Mouse (Mus musculus): ENCODE data around the gene Mccc2. TPM values are rescaled to one million over a fixed set of nuclear protein-coding genes. Genes with fewer than 3 reads are reported as not detected.
"Not testable (repeated sequence)": the region's sequence is repeated elsewhere in the genome, so short reads cannot be mapped to it uniquely, and the experiment has no call there.

Gene Mccc2
- 10 to 100 TPM; 10.5 to 16.3 TPM for polyA plus RNA-seq (2017; shearing (Covaris generic))

DNA sequence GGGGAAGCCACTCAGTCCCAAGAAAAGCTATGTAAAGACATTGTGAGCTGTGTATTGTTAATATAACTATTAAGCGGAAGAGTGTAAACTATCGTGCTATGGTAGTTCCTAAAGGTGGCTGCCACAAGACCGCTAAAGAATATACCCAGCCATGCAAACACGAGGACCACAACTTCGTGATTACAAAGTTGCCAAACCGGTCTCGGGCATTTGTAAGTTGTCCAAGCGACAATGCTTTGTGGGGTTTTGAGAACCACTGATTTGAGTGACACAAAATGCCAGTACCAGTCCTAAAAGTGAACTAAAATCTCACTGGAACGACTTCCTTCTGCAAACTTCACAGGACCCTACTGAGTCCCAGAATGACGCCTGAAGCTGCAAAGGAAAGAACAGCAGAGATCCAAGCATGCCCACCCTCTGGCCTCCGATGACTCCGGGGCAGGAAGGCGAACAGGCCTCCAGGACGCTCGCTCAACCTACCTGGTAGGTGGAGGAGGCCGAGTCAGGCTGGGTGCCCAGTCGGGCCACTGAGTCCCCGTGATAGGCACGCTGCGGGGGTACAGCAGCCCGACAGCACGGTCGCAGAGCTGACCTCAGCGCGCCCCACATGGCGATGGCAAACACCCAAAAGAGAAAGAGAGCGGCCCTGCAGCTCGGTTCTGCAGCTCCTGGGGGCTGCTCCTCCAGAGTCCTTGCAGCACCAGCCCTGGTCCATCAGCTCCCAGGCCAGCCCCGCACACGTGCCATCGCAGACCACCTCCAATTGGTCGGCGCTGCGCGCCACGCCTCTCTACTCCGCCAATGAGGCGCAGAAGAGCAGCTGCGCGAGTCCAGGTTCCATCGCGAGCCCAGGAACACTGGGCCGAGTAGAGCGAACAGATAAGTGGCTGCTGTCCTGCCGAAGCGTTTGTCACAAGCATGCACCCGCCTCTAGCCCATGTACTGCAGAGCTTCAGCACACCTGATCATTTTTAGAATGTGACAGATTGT, at the start of gene Mccc2:
TSS of gene Mccc2 (minus strand) at position 734 of the 990 bp plus-strand sequence.
- peak; percentile 99 for ATAC-seq

DNA sequence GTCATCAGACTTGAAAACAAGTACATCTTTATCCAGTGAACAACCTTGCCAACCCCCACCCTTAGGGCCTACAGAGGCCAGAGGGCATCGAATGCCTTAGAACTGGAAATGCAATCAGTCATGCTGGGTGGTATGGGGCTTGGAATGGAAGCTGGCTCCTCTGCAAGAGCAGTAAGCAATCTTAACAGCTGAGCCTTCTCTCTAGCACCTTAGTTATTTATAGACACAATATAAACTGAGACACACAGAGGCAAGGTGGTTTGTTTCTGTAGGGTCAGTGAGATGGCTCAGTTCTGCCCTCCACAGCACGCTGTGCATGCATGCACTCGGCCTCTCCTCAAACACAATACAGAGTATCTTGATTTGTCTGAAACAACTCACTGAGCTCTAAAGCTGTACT, 48.5 kb upstream of the Mccc2 start:
- no peak for ATAC-seq

DNA sequence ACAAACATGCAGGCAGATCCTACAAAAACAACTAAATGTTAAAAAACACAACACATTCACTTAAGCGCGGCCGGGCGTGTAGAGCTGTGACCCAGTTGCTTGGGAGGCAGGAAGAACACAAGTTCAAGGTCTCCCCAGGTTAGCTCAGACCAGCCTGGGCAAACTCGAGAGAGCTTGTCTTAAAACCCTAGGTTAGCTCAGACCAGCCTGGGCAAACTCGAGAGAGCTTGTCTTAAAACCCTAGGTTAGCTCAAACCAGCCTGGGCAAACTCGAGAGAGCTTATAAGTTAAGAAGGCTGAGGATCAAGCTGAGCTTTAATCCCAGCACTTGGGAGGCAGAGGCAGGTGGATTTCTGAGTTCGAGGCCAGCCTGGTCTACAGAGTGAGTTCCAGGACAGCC, 42.3 kb upstream of the Mccc2 start:
- ATAC-seq, result not testable (repeated sequence)

DNA sequence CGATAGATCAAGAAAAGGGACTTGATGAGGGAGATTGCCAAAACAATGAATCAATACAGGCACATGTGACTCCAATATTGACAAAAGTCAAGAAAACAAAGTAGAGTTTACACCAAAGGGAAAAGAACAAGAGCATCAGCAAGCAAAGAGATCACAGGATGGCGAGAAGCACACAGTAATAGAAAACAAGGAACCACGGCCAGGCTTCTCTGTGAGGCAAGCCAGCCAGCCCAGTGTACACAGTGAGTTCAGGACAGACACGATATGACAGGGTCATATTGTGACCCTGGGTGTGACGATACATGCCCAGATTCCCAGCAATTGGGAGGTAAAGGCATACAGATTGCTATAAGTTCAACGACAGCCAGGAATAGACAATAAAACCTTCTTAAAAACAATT, 10.6 kb upstream of the Mccc2 start:
- no peak for ATAC-seq

DNA sequence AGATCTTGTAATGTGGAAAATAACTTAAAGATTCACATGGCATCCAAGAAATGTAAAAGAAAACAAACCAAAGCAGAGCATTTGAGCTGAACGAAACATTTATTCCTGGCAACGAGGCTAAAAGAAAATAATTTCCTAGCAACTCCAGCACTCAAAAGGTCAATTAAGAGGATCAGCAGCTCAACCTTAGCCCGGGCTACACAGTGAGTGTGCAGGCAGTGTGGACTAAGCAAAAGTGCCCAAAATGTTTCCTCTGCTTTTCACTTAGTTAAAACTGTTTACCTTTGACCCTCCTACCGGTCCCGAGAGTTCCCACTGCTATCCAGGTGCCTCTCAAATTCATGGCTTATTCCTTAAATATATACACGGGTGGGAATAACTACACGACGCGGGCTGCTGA, 1.5 kb upstream of the Mccc2 start:
- no peak for ATAC-seq

DNA sequence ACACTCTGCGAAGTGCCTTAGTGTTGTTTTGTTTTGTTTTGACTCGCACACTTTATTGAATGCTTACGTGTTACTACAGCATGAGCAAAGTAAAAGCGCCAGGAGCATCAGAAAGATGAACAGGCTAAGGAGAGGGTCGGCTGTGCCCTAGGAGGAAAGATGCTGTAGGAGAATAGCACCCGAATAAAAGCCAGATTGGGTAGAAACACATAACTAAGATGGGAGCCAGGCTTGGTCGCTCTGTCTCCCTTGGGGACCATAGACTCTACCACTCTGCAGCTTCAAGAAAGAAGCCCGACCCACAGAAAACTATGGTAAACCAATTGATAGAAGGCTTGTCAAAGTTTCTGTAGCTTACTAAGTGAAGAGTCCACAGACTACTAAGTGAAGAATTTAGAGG, 498 bp upstream of the Mccc2 start:
- peak; percentile 6 for ATAC-seq

DNA sequence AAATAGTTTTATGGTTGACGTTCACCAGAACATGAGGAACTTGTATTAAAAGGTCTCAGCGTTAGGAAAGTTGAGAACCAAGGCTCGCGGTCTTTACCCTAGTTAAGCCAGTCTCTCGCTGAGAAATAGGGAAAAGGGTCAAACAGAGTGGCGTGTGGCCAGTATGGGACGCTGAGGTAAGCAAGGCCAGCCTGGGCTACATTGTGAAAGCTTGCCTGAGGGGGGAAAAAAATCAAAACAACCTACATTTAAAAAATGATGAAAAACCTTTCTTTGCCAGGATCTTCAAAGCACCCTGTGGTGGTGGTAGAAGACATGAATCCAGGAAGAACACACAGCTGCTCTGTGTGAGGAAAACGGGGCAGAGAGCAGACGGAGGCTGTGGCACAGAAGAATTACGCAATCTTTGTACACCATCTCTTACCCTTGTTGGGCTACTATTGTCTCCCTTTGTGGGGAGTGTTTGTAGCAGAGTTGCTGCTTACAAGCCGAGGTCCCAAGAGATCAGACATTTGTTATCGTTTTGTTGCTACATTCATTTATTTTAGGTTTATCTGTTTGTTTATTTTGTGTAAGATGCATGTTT, 9.4 kb downstream of the Mccc2 start:
- no peak for ATAC-seq

DNA sequence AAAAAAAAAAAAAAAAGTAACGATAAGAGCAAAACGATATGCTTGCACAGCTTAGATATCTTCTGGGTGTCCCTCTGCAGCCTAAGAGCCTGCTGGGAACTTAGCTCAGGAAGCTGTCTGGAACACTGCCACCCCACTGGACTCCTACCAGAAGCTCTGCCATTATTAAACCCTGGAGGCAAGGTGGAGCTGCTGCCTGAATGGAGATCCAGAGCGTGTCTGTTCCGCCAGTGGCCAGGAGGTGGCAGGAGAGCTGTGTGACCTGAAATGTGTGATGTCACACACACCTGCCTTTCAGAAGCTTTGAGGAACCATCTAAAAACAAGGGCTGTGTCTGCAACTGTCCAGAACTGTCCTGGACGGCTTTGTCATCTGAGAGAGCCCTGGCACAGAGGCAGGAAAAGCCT, 13.6 kb downstream of the Mccc2 start:
- ATAC-seq, result peak; percentile 91

DNA sequence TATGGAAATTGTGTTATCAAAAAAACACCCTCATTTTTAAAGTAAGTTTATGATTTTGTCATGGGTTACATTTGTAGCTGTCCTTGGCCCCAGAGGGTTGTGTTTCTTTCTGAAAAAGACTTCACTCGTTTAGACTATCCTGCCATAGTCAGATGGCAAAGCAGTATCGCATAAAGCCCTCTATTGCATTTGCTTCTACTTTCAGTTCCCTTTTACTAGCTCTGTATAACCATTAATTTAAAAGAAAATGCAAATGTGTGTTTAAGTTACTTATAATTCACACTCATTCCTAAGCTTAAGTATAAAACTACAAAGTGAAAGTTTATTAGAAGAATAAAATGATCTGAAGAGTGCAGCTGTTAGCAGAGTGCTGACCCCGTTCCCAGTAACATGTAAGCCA, 16.4 kb downstream of the Mccc2 start:
- ATAC-seq, result no peak

DNA sequence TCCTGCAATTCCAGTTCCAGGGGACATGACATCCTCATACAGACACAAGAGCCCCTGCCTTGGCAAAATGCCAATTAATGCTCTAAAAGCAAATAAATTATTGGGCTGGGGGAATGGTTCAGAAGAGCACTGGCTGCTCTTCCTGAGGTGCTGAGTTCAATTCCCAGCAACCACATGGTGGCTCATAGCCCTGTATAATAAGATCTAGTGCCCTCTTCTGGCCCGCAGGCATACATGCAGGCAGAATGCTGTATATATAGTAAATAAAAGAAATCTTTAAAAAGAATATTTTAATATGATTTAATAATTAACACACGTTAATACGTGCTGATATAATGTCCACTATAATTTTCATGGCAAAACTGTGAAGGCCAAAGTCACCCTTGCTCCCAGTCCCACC, 17.3 kb downstream of the Mccc2 start:
- no peak for ATAC-seq

DNA sequence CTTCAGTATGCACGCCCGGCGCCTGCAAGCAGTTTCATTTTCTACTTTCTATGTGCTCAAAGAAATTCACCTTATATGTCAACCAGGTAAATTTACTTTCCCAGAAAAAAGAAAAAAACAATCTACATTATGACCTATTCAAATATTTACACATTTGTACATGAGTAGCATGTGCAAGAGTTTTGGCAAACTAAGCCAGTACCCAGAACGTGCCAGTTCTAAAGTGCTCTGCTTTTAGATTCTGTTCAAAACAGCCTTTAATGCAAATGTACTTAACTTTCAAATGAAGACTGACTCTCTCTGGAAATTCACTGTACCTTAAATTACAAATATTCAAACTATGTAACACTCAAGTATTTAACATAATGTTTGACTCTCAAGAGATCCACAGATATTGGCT, 25.8 kb downstream of the Mccc2 start:
- no peak for ATAC-seq

DNA sequence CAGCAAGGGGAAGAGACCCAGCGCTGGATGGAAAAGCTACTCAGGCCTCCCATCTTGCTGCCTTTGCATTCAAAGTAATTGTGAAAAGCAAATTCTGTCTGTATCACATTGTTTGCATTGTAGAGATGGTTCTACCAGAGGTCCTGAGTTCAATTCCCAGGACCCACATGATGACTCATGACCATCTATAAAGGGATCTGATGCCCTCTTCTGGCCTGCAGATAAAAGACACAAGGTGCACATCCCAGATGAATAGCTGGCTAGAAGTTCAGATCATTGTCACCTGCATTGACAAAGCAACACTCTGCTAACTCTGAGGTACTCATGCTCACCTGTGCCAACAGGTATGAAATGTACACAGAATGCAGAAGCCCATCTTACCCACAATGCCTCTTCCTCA, 32.1 kb downstream of the Mccc2 start:
- ATAC-seq, result no peak

DNA sequence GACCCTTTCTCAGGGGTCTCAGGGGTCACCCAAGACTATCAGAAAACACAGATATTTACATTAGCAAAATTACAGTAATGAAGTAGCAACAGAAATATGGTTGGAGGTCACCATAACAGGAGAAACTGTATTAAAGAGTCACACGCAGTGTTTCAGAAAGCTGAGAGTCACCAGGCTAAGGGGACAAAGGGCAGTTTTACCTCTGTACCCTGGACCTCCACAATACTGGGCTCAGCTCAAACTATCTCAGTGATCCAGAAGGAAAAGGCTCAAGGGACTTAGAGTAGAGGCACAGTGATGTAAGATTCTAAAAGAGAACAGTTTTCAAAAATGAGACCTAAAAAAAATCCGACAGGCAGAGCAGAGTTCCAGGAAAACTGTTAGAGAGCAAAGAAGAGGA, 36.0 kb downstream of the Mccc2 start:
- ATAC-seq, result no peak

DNA sequence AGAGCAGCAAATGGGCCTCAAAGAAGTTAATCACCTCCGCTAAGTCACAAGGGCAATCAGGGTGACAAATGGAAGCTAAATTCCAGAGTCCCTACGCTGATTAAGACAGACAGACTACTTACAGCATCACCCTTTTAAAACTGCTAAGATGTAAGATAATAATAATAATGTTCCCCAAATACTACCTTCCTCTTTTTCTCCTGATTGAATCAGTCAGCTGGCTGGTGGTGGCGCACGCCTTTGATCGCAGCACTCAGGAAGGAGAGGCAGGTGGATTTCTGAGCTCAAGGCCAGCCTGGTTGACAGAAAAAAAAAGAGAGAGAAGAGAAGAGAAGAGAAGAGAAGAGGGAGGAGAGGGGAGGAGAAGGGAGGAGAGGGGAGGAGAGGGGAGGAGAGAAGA, 45.4 kb downstream of the Mccc2 start:
- no peak for ATAC-seq

DNA sequence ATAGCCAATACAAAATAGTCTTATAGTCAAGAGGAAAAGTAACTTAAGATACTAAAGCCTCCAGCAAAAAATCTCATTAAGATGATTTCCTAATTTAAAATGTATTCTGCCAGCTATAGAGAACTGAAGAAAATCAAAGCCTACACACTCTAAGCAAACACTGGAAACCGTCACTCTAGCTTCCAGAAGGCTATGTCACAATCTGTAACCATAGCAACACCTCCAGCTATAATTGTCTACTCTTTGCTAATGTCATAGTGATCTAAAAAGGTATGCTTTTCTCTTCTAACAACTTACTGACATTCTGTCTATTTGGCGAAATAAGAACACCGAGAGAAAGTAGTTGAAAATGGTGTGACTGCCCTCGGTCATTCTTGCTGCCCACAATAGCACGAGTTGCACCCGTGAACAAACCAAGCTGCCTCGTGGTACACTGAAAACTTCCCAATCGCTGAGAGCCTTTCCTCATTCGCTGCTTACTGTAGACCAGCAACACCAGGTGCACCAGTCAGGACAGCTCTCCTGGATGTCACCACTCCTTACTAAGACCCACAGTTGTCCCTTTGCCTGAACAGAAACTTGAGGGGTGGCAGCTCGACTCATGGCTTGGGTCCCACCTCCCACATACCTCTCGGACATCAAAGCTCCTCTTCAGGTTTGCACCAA, 48.3 kb downstream of the Mccc2 start:
- no peak for ATAC-seq

DNA sequence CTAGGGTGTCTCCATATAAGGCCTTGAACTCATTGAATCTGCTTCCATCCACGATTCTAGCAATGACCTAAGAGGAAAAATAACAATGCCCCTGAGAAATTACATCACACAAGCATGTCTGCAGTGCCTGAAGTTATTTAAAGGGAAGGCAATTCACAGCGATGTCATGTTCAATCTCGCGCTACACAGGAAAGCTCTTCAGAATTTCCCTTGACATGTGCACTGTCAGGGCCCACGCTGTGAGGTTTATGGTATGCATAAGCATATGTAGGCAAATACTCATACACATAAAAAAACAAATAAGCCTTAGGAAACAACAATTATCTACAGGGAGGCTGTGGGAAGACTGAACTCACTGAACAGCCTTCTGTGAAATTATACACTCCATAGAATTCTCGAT, 51.6 kb downstream of the Mccc2 start:
- ATAC-seq, result no peak

DNA sequence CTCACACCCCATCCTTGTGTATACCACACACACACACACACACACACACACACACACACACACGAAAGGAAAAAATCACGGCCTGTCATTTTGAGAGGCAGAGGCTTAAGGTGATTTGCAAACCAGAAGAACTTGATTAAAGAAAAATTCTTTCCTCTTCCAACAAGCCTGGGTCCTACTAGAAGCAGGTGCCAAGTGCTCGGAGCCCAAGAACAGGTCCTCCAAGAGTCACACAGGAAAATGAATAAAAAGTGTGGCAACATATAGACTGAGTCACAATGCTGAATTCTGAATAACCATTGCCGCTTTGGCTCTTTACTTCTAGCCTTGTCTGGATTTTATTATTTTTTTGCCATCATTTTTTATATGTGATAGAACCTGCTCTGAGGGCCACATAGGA, 53.8 kb downstream of the Mccc2 start:
- no peak for ATAC-seq

DNA sequence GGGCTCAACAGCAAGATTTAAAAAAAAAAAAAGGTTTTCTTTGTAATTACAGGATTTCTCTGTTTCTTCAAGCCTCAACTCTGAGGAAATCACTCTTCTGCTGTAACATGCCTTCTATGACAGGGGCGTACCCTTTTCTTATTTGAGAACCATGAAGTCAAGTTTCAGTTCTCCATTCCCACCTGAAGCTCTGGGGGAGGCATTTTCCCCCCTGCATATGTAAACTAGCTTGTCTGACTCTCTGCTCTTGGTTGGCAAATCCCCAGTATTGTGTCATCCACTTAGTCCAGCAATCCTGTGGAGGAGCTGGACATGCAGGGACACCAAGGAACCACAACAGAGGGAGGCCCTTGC, 59.9 kb downstream of the Mccc2 start:
- ATAC-seq, result no peak

DNA sequence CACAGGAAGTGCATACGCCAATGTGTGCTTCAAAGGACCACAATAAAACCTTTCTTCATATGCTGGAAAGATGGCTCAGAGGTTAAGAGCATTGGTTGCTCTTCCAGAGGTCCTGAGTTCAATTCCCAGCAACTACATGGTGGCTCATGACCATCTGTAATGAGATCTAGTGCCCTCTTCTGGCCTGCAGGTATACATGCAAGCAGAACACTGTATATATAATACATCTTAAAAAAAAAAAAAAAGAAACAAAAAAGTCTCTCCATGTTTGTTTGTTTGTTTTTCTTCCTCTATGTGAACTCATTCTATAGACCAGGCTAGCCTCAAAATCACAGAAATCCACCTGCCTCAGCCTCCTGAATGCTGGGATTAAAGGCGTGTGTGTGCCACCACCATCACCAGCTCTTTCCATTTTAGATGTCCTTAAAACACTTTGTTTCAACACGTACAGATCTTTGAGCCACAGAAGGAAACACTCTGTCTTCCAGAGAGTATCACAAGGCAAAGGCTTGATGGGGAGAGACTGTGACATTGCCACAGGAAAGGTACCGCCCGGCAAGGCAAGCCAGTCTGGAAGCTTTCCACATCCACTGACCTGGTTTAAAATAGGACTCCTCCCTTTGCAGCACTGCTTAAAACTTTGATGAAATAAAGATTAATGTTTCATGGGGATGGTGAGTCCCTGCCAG, 60.4 kb downstream of the Mccc2 start:
- ATAC-seq, result no peak

DNA sequence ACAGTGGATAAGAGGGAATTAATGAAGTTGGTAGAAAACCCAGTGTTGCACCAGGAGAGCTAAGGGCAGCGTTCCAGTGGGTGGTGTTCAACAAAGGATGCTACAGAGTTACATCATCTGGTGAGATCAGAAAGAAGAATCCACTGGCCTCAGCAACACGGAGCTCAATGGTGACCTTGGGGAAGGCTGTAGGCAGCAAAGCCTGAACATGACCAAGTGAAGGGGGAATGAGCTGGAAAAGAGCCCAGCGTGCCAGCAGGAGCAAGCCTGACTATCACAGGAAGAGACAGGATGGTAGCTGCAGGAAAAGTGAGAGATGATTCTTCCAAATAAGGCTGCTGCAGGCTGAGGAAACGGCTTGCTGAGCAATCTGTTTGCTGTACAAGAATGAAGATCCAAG, 68.0 kb downstream of the Mccc2 start:
- no peak for ATAC-seq

DNA sequence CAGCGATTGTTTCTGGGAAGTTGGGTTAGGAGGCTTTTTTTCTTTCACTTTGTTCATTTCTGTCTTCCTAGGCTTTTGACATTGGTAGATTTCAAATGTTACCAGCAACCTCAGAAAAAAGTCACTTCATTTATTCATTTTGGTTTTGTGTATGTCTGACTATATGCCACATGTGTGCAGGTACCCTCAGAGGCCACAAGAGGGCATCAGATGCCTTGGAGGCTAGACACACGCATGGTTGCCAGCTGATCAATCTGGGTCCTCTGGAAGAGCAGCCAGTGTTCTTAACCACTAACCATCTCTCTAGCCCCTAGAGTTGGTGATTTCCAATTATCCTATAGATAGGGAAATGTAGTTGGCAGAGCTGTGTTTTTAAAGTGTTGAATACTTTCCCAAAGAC, 71.9 kb downstream of the Mccc2 start:
- ATAC-seq, result no peak

DNA sequence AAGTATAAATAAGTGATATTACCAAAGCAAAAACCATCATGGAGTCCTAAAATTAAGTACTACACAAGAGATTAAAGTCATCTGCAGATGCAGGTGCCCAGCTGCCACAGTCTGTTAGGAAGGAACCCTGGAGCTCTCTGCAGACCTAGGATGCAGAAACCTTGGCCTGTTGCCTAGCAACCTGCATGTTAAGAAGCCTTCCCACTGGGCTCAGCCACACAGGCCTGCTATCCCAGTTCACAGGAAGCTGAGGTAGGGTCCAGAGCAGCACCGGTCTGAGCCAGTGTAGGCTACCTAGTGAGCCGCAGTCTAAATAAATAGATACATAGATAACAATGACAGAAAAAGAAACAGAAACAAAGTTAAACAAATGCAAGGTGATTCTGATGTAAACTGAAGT, 74.8 kb downstream of the Mccc2 start:
- no peak for ATAC-seq

DNA sequence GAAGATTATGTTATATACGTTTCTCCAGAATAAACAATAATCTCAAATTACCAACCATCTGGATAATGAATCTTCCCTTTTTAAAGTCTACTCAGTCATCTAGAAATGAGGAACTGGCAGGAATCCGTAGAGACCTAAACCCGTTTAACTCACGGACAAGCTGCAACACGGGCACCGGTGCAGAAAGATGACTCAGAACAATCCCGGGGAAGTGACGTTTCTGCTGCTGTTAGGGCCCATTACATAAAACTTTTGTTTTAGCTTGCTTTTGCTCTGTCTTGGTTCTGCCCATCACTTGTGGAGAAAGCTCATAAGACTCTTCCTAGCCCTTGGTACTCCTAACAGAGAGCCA, 76.1 kb downstream of the Mccc2 start:
- no peak for ATAC-seq
